Mouse (Mus musculus) olfactory bulb, adult 2 months (tissue): Measurements from ENCODE around the gene Scfd2.

Experiments used
- CTCF ChIP-seq: fragments of 200-500 bp; IDR thresholded peaks from 2 replicates; pipeline ENCODE4 v1.5.1; 2012; ENCODE audit warnings: low read depth, mild to moderate bottlenecking, low read length, moderate library complexity; ENCODE audit not compliant: insufficient read depth
- POLR2A ChIP-seq: fragments of 200-500 bp; IDR thresholded peaks from 2 replicates; pipeline ENCODE4 v1.6.1; 2012; ENCODE audit warnings: mild to moderate bottlenecking, low read depth, low read length, moderate library complexity; ENCODE audit not compliant: insufficient read depth

- TF ChIP-seq CTCF, result no peak
- no peak for TF ChIP-seq POLR2A
Measured at GRCm38 (mm10) chr5:74476551-74476950, 55.0 kb downstream of the Scfd2 start.
